Comparison of ENCODE assay signal across 8 mouse cellular contexts in genomic region chr15:100041267-100042047, GRCm38 (mm10). TPM values are rescaled to one million over a fixed set of nuclear protein-coding genes. Genes with fewer than 3 reads are reported as not detected.
A peak's percentile ranks its signal among the peaks of the same experiment; 100 is the strongest.
DNase-seq lines count a peak whose midpoint lies in the region; ATAC-seq and TF ChIP-seq lines count a peak whose summit lies in the region.

No protein-coding gene starts in this region.

- H3K4me2 ChIP-seq in forebrain, embryonic 16.5 days (ENCODE audit: low read length) = peak overlapping the region; percentile 82
- peak overlapping the region; percentile 26 for H3K4me2 ChIP-seq in liver, embryonic 14.5 days (ENCODE audit: low read depth)

- no peak for TF ChIP-seq CTCF in gastrocnemius, adult 2 months (IDR thresholded peaks at IDR 0.05)
- no peak for TF ChIP-seq CTCF in G1E (IDR thresholded peaks at IDR 0.05; ENCODE audit: low read depth, low read length)
- no peak for TF ChIP-seq CTCF in liver, embryonic 14.5 days (IDR thresholded peaks at IDR 0.05; ENCODE audit: low read depth)

- H3K27me3 ChIP-seq in G1E (ENCODE audit: insufficient read depth, low read length) = peaks cover 5% of the 10 kb centered on the region
- H3K27me3 ChIP-seq in forebrain, embryonic 16.5 days (replicated peaks; ENCODE audit: control insufficient read depth, insufficient read depth, low read length) = no peaks in the 10 kb centered on the region
- H3K27me3 ChIP-seq in liver, embryonic 14.5 days (ENCODE audit: control insufficient read depth, insufficient read depth, low read length) = peaks cover 12% of the 10 kb centered on the region

- H3K9me3 ChIP-seq in G1E (replicated peaks) = no peaks in the 10 kb centered on the region
- no peaks in the 10 kb centered on the region for H3K9me3 ChIP-seq in forebrain, embryonic 16.5 days (ENCODE audit: control insufficient read depth, low read length)
- no peaks in the 10 kb centered on the region for H3K9me3 ChIP-seq in liver, embryonic 14.5 days (ENCODE audit: control insufficient read depth, low read length)

- H3K4me3 ChIP-seq in gastrocnemius, adult 2 months = peak overlapping the region; percentile 44
- peak overlapping the region; percentile 56; the same call in 1 of the 2 replicates for H3K4me3 ChIP-seq in G1E (ENCODE audit: low read depth, low read length)
- H3K4me3 ChIP-seq in forebrain, embryonic 16.5 days (replicated peaks; ENCODE audit: low read length) = peak overlapping the region; percentile 33
- H3K4me3 ChIP-seq in liver, embryonic 14.5 days (ENCODE audit: insufficient read depth in 1 of 2, low read depth in 2 of 2, low read length in 2 of 2) = no peak overlapping the region

- 21% methylated on average over 10 of the region's 10 CpGs for WGBS in forebrain, embryonic 16.5 days
- WGBS in liver, embryonic 14.5 days (ENCODE audit: insufficient replicate concordance) = 27% methylated on average over 10 of the region's 10 CpGs

- TF ChIP-seq EP300 in liver, embryonic 14.5 days (IDR thresholded peaks at IDR 0.05; ENCODE audit: low read depth) = no peak

- H3K36me3 ChIP-seq in G1E (replicated peaks) = peaks cover 35% of the 10 kb centered on the region
- H3K36me3 ChIP-seq in forebrain, embryonic 16.5 days (ENCODE audit: control insufficient read depth, insufficient read depth) = no peaks in the 10 kb centered on the region
- H3K36me3 ChIP-seq in liver, embryonic 14.5 days (replicated peaks; ENCODE audit: control insufficient read depth, insufficient read depth, low read depth) = no peaks in the 10 kb centered on the region

- peak; percentile 7; the same call in 1 of the 2 replicates for ATAC-seq in G1E (ENCODE audit: extremely low read depth, insufficient number of reproducible peaks, low FRiP score, poor library complexity, severe bottlenecking)
- ATAC-seq in forebrain, embryonic 16.5 days = no peak
- ATAC-seq in liver, embryonic 14.5 days (ENCODE audit: insufficient read depth) = no peak

- H3K4me1 ChIP-seq in G1E (ENCODE audit: insufficient read depth, low read depth, low read length) = peaks cover 48% of the 10 kb centered on the region
- H3K4me1 ChIP-seq in forebrain, embryonic 16.5 days (replicated peaks; ENCODE audit: control insufficient read depth, insufficient read depth, low read length) = peaks cover 37% of the 10 kb centered on the region
- H3K4me1 ChIP-seq in liver, embryonic 14.5 days (replicated peaks; ENCODE audit: control insufficient read depth in 2 of 2, insufficient read depth in 2 of 2, low read length in 1 of 2) = peaks cover 12 to 24% of the 10 kb centered on the region in 2 experiments

- peak overlapping the region; percentile 46 for H3K9ac ChIP-seq in forebrain, embryonic 16.5 days (replicated peaks; ENCODE audit: low read depth, low read length)
- H3K9ac ChIP-seq in liver, embryonic 14.5 days (replicated peaks) = no peak overlapping the region

- no peak for DNase-seq in gastrocnemius, adult 2 months
- no peak for DNase-seq in gastrocnemius, adult 8-10 months (ENCODE audit: low spot score in 2 of 2)
- peak; percentile 50 for DNase-seq in G1E (ENCODE audit: low spot score)
- DNase-seq in liver, embryonic 14.5 days (ENCODE audit: low read depth in 3 of 3, low spot score in 3 of 3) = no peak
- peak; percentile 61 for DNase-seq in retina, adult 2 months (ENCODE audit: low read depth, low spot score)
- DNase-seq in adrenal gland, postnatal 4 days (ENCODE audit: low spot score in 2 of 2) = no peak
- no peak for DNase-seq in embryo, embryonic 10 days (ENCODE audit: low spot score)

- intact Hi-C loops in gastrocnemius, adult 2 months (cut with DNase I) = no loop called here

- H3K27ac ChIP-seq in gastrocnemius, adult 2 months = peak overlapping the region; percentile 65
- H3K27ac ChIP-seq in forebrain, embryonic 16.5 days (ENCODE audit: low read length) = peak overlapping the region; percentile 23; the same call in 1 of the 2 replicates
- H3K27ac ChIP-seq in liver, embryonic 14.5 days = no peak overlapping the region

RNA-seq across cellular contexts. Expression of gene Dip2b, which starts 3.0 kb away (rescaled TPM):
- 1 to 10 TPM; 5.8 to 8.3 TPM for total RNA-seq in gastrocnemius, adult 2 months (2021)
- total RNA-seq in gastrocnemius, adult 8-10 months (2022) = 1 to 10 TPM; 5.7 to 6.2 (median 5.7) TPM
- total RNA-seq in G1E (2014; fragmentation: Nextera tagmentation) (33.4 and 36.8 TPM in 2 replicates), G1E (2017) (19.2 and 21.8 TPM in 2 replicates)
- 3.2 and 4.4 TPM in 2 replicates for polyA plus RNA-seq in G1E (2012)
- polyA plus RNA-seq in forebrain, embryonic 16.5 days (2015; fragmentation: Nextera tagmentation; extraction: Ambion mirVana) = 19.2 and 21.1 TPM in 2 replicates
- 1.7 and 2.0 TPM in 2 replicates for polyA plus RNA-seq in liver, embryonic 14.5 days (2012; rRNA removed)
- polyA plus RNA-seq in liver, embryonic 14.5 days (2014; fragmentation: Nextera tagmentation; extraction: Ambion mirVana) = 2.5 and 2.8 TPM in 2 replicates
- total RNA-seq in adrenal gland, postnatal 4 days (2021) = 10 to 100 TPM; 32.2 to 33.0 TPM

Comparison
In these comparisons a context has a peak if more than half of its experiments do, and no peak if none do; other contexts are left out.
1. DNase-seq: peak in G1E (single experiment) and retina, adult 2 months (single experiment); none in gastrocnemius, adult 2 months (single experiment), gastrocnemius, adult 8-10 months (0 of 2), liver, embryonic 14.5 days (0 of 3), adrenal gland, postnatal 4 days (0 of 2) and embryo, embryonic 10 days (single experiment).
2. H3K4me3 ChIP-seq: peak in gastrocnemius, adult 2 months (single experiment), G1E (single experiment) and forebrain, embryonic 16.5 days (single experiment); none in liver, embryonic 14.5 days (0 of 2).